Mouse (Mus musculus): ENCODE data around the gene Gpr26.

GRCm38 (mm10) chr7:131975867-131976266 lies 9.6 kb downstream of the Gpr26 start:
- TF ChIP-seq CTCF (conservative IDR thresholded peaks at IDR 0.05; ENCODE audit: low read length) (no peak), POU5F1 (IDR thresholded peaks at IDR 0.05; ENCODE audit: borderline replicate concordance, low read length) (no peak)

All from E14TG2a.4 (cell line).